Mouse (Mus musculus) heart, postnatal 36 days (tissue): ENCODE measurements around the gene Casr. TPM values are rescaled to one million over a fixed set of nuclear protein-coding genes. Genes with fewer than 3 reads are reported as not detected.
A peak's percentile ranks its signal among the peaks of the same experiment; 100 is the strongest.

Experiments
- DNase-seq, 2 experiments: peaks; one replicate each; pipeline ENCODE4 v3.0.0; 2021 to 2022
- intact Hi-C: fragments of 180-260 bp; cut with DNase I; formaldehyde crosslinking; loops from one replicate; pipeline ENCODE4 v1.15.1; 2025
- total RNA-seq, 2 experiments: library from RNA; stranded (reverse); gene quantifications; 2 replicates each; pipeline ENCODE4 v1.2.3; 2021

Casr gene
- total RNA-seq, 2 experiments from 2014 or later = 0.08 TPM; not detected in 1

GRCm38 (mm10) chr16:36526596-36527282 lies 35.2 kb downstream of the Casr start:
- intact Hi-C loops = no loop called here
- no peak for DNase-seq

GRCm38 (mm10) chr16:36523095-36523494 lies 38.8 kb downstream of the Casr start:
- intact Hi-C loops = no loop called here
- DNase-seq = no peak

- DNase-seq = no peak
- intact Hi-C loops = no loop called here
Measured at GRCm38 (mm10) chr16:36516355-36516754, 45.6 kb downstream of the Casr start.

GRCm38 (mm10) chr16:36507300-36507699 lies 54.6 kb downstream of the Casr start:
- no peak for DNase-seq
- intact Hi-C loops = no loop called here

- intact Hi-C loops = no loop called here
- DNase-seq = no peak
Measured at GRCm38 (mm10) chr16:36506827-36507226, 55.1 kb downstream of the Casr start.

GRCm38 (mm10) chr16:36505913-36506312 lies 56.0 kb downstream of the Casr start:
- DNase-seq = no peak
- intact Hi-C loops = no loop called here

GRCm38 (mm10) chr16:36505134-36505533 lies 56.8 kb downstream of the Casr start:
- no peak for DNase-seq
- intact Hi-C loops = no loop called here

GRCm38 (mm10) chr16:36502286-36502685 lies 59.7 kb downstream of the Casr start:
- no peak for DNase-seq
- intact Hi-C loops = no loop called here

- DNase-seq = no peak
- intact Hi-C loops = no loop called here
Measured at GRCm38 (mm10) chr16:36492420-36492819, 69.5 kb downstream of the Casr start.

- intact Hi-C loops = no loop called here
- peak in 1 of 2 experiments; percentile 1 for DNase-seq
Measured at GRCm38 (mm10) chr16:36476866-36477265, 85.1 kb downstream of the Casr start.

GRCm38 (mm10) chr16:36475530-36475929 lies 86.4 kb downstream of the Casr start:
- no peak for DNase-seq
- intact Hi-C loops = no loop called here

GRCm38 (mm10) chr16:36474849-36475248 lies 87.1 kb downstream of the Casr start:
- intact Hi-C loops = no loop called here
- no peak for DNase-seq

- DNase-seq = peak; percentile 39 to 67
- intact Hi-C loops = loop anchor here (1.0 to 2.0 kb wide), 3 partner anchors 149 to 535 kb away; no protein-coding TSS in a partner anchor
Measured at GRCm38 (mm10) chr16:36473217-36474216, 88.4 kb downstream of the Casr start.

GRCm38 (mm10) chr16:36471066-36471633 lies 90.8 kb downstream of the Casr start:
- DNase-seq = no peak
- intact Hi-C loops = no loop called here

GRCm38 (mm10) chr16:36469955-36470478 lies 91.9 kb downstream of the Casr start:
- intact Hi-C loops = no loop called here
- DNase-seq = peak in 1 of 2 experiments; percentile 20

- intact Hi-C loops = no loop called here
- no peak for DNase-seq
Measured at GRCm38 (mm10) chr16:36469367-36469766, 92.6 kb downstream of the Casr start.

GRCm38 (mm10) chr16:36468862-36469261 lies 93.1 kb downstream of the Casr start:
- no peak for DNase-seq
- intact Hi-C loops = no loop called here

GRCm38 (mm10) chr16:36467936-36468335 lies 94.0 kb downstream of the Casr start:
- intact Hi-C loops = no loop called here
- no peak for DNase-seq

GRCm38 (mm10) chr16:36465436-36465835 lies 96.5 kb downstream of the Casr start:
- DNase-seq = no peak

GRCm38 (mm10) chr16:36464076-36464475 lies 97.9 kb downstream of the Casr start:
- DNase-seq = no peak
- intact Hi-C loops = no loop called here

More at GRCm38 (mm10) chr16:36465436-36465835, 96.5 kb downstream of the Casr start:
- intact Hi-C loops = no loop called here

GRCm38 (mm10) chr16:36460426-36460825 lies 101.5 kb downstream of the Casr start:
- intact Hi-C loops = no loop called here
- no peak for DNase-seq
